Mouse (Mus musculus): ENCODE results near the gene Inafm1.
"Not testable (repeated sequence)": the region's sequence is repeated elsewhere in the genome, so short reads cannot be mapped to it uniquely, and the experiment has no call there.

GRCm38 (mm10) chr7:16255963-16256362, 17.5 kb downstream of the Inafm1 start:
- TF ChIP-seq CTCF, EP300 (IDR thresholded peaks at IDR 0.05; ENCODE audit: low read depth): not testable (repeated sequence)
